Mouse (Mus musculus) embryonic facial prominence, embryonic 14.5 days (tissue): ENCODE results near the gene Cwc22. TPM values are rescaled to one million over a fixed set of nuclear protein-coding genes. Genes with fewer than 3 reads are reported as not detected.

Experiments
- ATAC-seq: fragments of 200-750 bp; cut with Nextera tagmentation; 2 replicates; pipeline ENCODE4 v1.8.0; 2017; ENCODE audit warnings: low read depth, moderate number of reproducible peaks, moderate TSS enrichment
- DNase-seq: peaks from one replicate; pipeline ENCODE4 v3.0.0-alpha.2; 2015; ENCODE audit warnings: low spot score
- H3K27ac ChIP-seq: fragments of 300-500 bp; sonication (generic); replicated peaks from 2 replicates; pipeline ENCODE4 v1.5.1; 2014; ENCODE audit warnings: low read depth, mild to moderate bottlenecking, low read length, moderate library complexity
- H3K27me3 ChIP-seq: fragments of 300-500 bp; sonication (generic); replicated peaks from 2 replicates; pipeline ENCODE4 v1.6.1; 2014; ENCODE audit warnings: low read length; ENCODE audit not compliant: control insufficient read depth, insufficient read depth
- H3K36me3 ChIP-seq: fragments of 300-500 bp; sonication (generic); 2 replicates; pipeline ENCODE4 v1.6.1; 2014; ENCODE audit warnings: low read length, mixed read lengths; ENCODE audit not compliant: control insufficient read depth, insufficient read depth
- H3K4me1 ChIP-seq: fragments of 300-500 bp; sonication (generic); 2 replicates; pipeline ENCODE4 v1.6.1; 2014; ENCODE audit warnings: antibody characterized with exemption, low read length; ENCODE audit not compliant: control insufficient read depth, insufficient read depth
- H3K4me2 ChIP-seq: fragments of 300-500 bp; sonication (generic); 2 replicates; pipeline ENCODE4 v1.6.1; 2014; ENCODE audit warnings: low read depth, mild to moderate bottlenecking, low read length, moderate library complexity, mixed read lengths
- H3K4me3 ChIP-seq: fragments of 300-500 bp; sonication (generic); 2 replicates; pipeline ENCODE4 v1.5.1; 2014; ENCODE audit warnings: low read depth, mild to moderate bottlenecking, low read length
- H3K9ac ChIP-seq: fragments of 300-500 bp; sonication (generic); 2 replicates; pipeline ENCODE4 v1.6.1; 2014; ENCODE audit warnings: low read depth, mild to moderate bottlenecking, low read length, moderate library complexity, mixed read lengths
- H3K9me3 ChIP-seq: fragments of 300-500 bp; sonication (generic); 2 replicates; pipeline ENCODE4 v1.6.1; 2016; ENCODE audit warnings: low read length; ENCODE audit not compliant: control insufficient read depth
- WGBS: fragments of 180-500 bp; shearing (Covaris S2); extraction: QIAGEN DNeasy Blood & Tissue Kit; methylation state at CpG from one replicate; pipeline ENCODE4 v1.1.7; 2014; 5-methylcytosine and 5-hydroxymethylcytosine counted together
- polyA plus RNA-seq: library from polyadenylated mRNA; unstranded; fragments of >200 nt; fragmentation: Nextera tagmentation; extraction: Ambion mirVana; gene quantifications from 2 replicates; pipeline ENCODE4 v1.2.1, GENCODE M21; 2014

Cwc22 gene
- polyA plus RNA-seq, 1 experiment from 2014 or later = 26.6 TPM

DNA sequence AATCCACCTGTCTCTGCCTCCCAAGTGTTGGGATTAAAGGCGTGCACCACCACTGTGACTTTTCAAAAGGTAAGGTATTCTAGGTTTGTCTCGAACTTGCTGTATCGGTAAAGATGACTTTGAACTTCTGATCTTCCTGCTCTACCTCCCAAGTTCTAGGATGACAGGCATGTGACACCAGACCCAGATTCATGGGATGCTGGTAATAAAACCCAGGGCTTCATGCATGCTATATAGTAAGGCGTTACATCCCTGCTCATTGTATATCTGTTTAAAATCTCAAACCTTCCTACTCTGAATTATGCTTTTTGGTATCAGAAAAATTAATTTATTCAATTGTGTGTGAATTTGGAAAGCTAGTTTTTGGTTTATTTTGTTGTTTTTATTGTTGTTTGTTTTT is 59.0 kb downstream of the Cwc22 start:
- 82% methylated on average over 4 of the region's 4 CpGs for WGBS
- Histone ChIP-seq H3K4me1 (no peaks in the 10 kb centered on the region), H3K4me2 (no peak overlapping the region), H3K36me3 (no peaks in the 10 kb centered on the region), H3K9ac (no peak overlapping the region), H3K4me3 (no peak overlapping the region), H3K27ac (no peak overlapping the region), H3K27me3 (no peaks in the 10 kb centered on the region), H3K9me3 (0 out of 2 replicates have a peak, but pooled peaks cover 7% of the 10 kb centered on the region)
- ATAC-seq = no peak
- DNase-seq = no peak

DNA sequence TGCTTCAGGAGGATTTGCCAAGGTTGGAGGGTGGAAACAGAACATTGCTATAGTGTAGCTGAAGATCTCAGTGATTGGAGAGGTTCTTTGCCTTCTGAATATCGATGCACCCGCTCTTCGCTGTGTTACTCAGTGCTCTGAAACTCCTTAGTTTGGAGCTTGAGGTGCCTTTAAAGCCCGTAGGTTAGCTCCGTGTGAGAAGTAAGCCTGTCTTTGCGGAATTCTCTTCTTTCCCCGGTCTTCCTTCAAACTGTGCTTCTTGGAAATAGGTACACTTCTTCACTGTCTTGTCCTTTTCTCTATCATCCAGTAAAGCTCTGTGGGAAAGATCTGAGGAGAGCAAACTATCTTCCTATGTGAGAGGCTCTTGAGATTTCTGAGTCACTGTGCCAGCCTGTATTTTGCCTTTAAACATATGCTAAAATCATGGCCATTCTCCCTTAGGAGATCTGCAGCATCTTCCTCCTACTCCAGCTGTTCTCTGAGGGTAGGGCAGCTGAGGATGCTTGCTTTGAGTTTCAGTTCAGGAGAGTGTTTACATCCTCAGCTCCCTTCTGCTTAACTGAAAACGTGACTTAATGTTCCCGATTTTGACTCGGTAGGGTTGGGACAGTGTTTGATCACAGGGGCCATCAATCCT is 60.6 kb downstream of the Cwc22 start:
- no peaks in the 10 kb centered on the region for H3K4me1 ChIP-seq
- no peaks in the 10 kb centered on the region for H3K27me3 ChIP-seq
- no peak overlapping the region for H3K4me2 ChIP-seq
- WGBS = 86% methylated on average over 10 of the region's 10 CpGs
- no peak overlapping the region for H3K27ac ChIP-seq
- H3K36me3 ChIP-seq = no peaks in the 10 kb centered on the region
- DNase-seq (no peak), ATAC-seq (no peak)
- H3K4me3 ChIP-seq = no peak overlapping the region
- no peak overlapping the region for H3K9ac ChIP-seq
- H3K9me3 ChIP-seq = no peaks in the 10 kb centered on the region

DNA sequence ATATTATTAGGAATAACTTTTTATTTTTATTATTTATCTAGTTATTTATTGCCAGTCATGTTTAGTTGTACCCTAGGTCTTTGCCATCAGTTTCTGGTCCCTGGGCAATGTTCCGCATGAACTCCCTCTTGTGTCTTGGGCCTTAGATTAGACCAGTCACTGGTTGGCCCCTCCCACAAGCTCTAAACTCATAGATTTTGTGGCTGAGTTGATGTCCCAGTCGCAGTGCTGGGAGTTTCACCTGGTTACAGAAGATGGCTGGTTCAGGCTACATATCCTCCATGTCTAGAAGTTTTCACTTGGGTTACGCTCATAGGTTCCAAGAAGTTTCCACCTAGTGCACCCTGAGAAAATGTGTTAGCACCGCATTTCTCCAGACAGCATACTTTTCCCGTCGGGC is 61.1 kb downstream of the Cwc22 start:
- H3K4me2 ChIP-seq = no peak overlapping the region
- WGBS = 86% methylated on average over 6 of the region's 6 CpGs
- H3K4me1 ChIP-seq = no peaks in the 10 kb centered on the region
- no peaks in the 10 kb centered on the region for H3K27me3 ChIP-seq
- H3K9ac ChIP-seq = no peak overlapping the region
- H3K27ac ChIP-seq = no peak overlapping the region
- no peak overlapping the region for H3K4me3 ChIP-seq
- no peaks in the 10 kb centered on the region for H3K9me3 ChIP-seq
- DNase-seq (no peak), ATAC-seq (no peak)
- no peaks in the 10 kb centered on the region for H3K36me3 ChIP-seq

DNA sequence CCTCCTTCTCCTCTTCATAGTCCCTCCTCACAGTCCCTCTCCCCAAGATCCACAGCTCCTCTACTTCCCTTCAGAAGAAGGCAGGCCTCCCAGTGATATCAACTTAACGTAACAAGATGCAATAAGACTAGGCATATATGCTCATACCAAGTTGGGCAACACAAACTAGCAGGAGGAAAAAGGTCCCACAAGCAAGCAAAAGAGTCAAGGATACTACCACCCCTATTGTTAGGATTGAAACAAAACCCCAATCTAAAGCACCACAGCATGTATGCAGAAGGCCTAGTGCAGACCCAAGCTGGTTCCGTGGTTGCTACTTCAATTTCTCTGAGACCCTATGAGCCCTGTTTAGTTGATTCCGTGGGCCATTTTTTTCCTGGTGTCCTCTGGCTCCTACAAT is 61.7 kb downstream of the Cwc22 start:
- Histone ChIP-seq H3K27ac (no peak overlapping the region), H3K36me3 (no peaks in the 10 kb centered on the region), H3K9me3 (no peaks in the 10 kb centered on the region), H3K4me1 (no peaks in the 10 kb centered on the region), H3K27me3 (no peaks in the 10 kb centered on the region), H3K4me3 (no peak overlapping the region), H3K4me2 (no peak overlapping the region), H3K9ac (no peak overlapping the region)
- 95% methylated on average over 3 of the region's 3 CpGs for WGBS
- DNase-seq = no peak
- no peak for ATAC-seq

DNA sequence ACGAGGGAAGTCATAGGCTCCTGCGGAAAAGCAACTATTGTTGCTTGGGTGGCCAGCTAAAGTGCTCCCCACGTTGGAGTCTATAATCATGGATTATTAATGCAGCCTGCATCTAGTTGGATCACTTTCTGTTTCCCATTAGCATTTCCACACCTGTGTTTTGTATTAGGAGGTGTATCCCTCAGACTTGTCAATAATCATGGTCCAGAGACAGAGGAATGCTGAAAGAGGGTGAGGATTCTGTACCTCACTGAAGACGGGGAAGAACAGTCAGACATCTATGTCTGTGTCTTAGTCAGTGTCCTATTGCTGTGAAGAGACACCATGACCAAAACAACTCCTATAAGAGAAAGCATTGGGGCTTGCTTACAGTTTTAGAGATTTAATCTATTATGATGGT is 63.2 kb downstream of the Cwc22 start:
- DNase-seq (no peak), ATAC-seq (no peak)
- H3K27me3 ChIP-seq = no peaks in the 10 kb centered on the region
- no peak overlapping the region for H3K9ac ChIP-seq
- no peaks in the 10 kb centered on the region for H3K9me3 ChIP-seq
- H3K27ac ChIP-seq = no peak overlapping the region
- H3K4me3 ChIP-seq = no peak overlapping the region
- H3K36me3 ChIP-seq = no peaks in the 10 kb centered on the region
- H3K4me2 ChIP-seq = no peak overlapping the region
- no peaks in the 10 kb centered on the region for H3K4me1 ChIP-seq
- 77% methylated on average over 4 of the region's 4 CpGs for WGBS

DNA sequence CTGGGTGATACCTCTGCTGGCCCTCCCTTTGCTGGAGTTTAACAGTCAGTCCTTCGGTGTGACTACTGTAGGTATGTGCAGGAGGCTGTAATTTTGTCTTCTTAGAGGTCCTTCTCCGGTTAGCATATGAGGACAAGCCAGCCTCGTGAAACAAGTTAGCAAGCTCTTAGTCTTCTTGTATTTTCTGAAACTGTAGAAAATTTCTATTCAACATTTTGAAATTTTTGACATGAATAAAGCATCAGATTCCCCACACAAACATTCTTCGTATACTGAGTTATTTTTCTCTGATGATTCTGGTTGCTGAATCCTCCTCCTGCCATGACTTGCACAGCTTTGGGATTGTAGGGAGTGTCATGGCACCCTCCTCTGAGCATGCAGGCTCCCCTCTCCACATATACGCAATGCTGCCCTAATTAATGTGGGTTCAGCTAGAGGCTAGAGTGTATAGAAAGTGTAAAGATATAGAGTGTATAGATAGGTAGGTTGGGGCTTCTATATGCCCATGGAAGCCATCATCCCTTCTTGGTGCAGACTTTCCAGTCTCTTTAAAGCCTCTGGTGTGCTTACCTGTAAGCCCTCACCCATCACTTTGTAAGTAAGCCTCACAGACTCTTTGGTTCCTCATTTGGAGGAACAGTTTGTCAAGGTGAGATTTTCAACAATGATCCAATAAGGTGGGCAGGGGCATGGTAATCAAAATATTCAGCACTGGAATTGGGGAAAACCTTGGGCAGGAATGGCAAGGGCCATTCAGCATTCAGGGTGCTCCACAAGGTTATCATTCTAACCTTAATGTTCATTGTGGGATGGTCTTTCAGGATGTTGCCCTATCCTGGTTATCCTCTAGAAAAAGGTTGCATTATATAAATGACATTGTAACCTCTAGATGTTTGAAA is 64.6 kb downstream of the Cwc22 start:
- H3K9me3 ChIP-seq = no peaks in the 10 kb centered on the region
- 82% methylated on average over 5 of the region's 5 CpGs for WGBS
- ATAC-seq (no peak), DNase-seq (no peak)
- no peak overlapping the region for H3K27ac ChIP-seq
- H3K36me3 ChIP-seq = no peaks in the 10 kb centered on the region
- H3K9ac ChIP-seq = no peak overlapping the region
- H3K4me2 ChIP-seq = no peak overlapping the region
- H3K4me1 ChIP-seq = no peaks in the 10 kb centered on the region
- no peaks in the 10 kb centered on the region for H3K27me3 ChIP-seq
- H3K4me3 ChIP-seq = no peak overlapping the region

DNA sequence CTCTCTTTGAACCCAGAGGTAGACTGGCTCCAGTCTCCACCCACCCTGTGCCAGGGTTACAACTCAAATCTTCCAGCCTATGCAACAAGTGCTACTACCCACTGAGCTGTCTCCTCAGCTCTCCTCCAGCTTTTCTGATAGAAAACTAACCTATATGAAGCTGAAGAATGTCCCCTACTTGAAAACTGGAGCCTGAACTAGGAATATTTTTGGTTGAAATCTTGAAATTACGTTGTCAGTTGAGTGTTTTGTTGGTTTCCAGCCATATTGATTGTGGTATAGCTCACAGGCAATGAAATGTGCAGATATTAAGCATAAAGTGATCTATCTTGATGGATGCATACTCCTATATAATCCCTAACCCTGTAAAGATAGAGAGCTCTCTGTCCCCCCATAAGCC is 65.8 kb downstream of the Cwc22 start:
- no peak overlapping the region for H3K27ac ChIP-seq
- no peaks in the 10 kb centered on the region for H3K4me1 ChIP-seq
- no peak overlapping the region for H3K4me3 ChIP-seq
- no peak overlapping the region for H3K4me2 ChIP-seq
- no peaks in the 10 kb centered on the region for H3K27me3 ChIP-seq
- WGBS = 81% methylated on average over 1 of the region's 1 CpGs
- no peak for DNase-seq
- no peak overlapping the region for H3K9ac ChIP-seq
- no peak for ATAC-seq
- no peaks in the 10 kb centered on the region for H3K9me3 ChIP-seq
- H3K36me3 ChIP-seq = no peaks in the 10 kb centered on the region

DNA sequence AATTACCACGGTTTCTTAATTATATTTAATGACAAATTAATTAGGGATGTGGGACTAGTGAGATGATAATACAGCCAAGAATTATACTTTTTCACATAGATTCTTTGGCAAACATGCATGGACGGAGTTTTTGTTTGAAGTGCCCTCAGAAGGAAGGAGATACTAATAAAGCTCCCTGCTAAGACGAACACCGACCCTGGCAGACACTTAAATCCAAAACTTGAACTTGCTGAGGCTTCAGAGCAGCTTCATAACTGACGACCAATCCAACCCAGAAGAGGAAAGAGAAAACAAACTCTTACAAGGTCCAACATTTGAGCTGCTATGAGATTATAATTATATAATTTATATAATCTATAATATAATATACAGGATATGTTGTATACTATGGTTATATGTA is 66.4 kb downstream of the Cwc22 start:
- H3K9me3 ChIP-seq = no peaks in the 10 kb centered on the region
- no peaks in the 10 kb centered on the region for H3K4me1 ChIP-seq
- DNase-seq = no peak
- no peak overlapping the region for H3K4me2 ChIP-seq
- no peaks in the 10 kb centered on the region for H3K27me3 ChIP-seq
- 76% methylated on average over 5 of the region's 5 CpGs for whole genome bisulfite sequencing
- no peak for ATAC-seq
- H3K9ac ChIP-seq = no peak overlapping the region
- no peak overlapping the region for H3K4me3 ChIP-seq
- H3K36me3 ChIP-seq = no peaks in the 10 kb centered on the region
- no peak overlapping the region for H3K27ac ChIP-seq
